Mouse (Mus musculus) spleen, adult 2 months (tissue): ENCODE measurements around the gene Gatad2a. TPM values are rescaled to one million over a fixed set of nuclear protein-coding genes. Genes with fewer than 3 reads are reported as not detected.

ENCODE experiments used
- DNase-seq, 2 experiments: peaks; one replicate each; pipeline versions ENCODE4 v3.0.0 to v3.0.0-alpha.2; 2012 to 2021; ENCODE audit warnings: low spot score in 2 of 2, low read depth in 1 of 2
- H3K27ac ChIP-seq: fragments of 200-500 bp; 2 replicates; pipeline ENCODE4 v1.5.1; 2012; ENCODE audit warnings: low read length, inconsistent platforms; ENCODE audit not compliant: insufficient read depth
- H3K27me3 ChIP-seq: fragments of 200-500 bp; 2 replicates; pipeline ENCODE4 v1.6.1; 2012; ENCODE audit warnings: mild to moderate bottlenecking, moderate library complexity, low read length, inconsistent platforms; ENCODE audit not compliant: control insufficient read depth, insufficient read depth
- H3K36me3 ChIP-seq: fragments of 200-500 bp; 2 replicates; pipeline ENCODE4 v1.6.1; 2012; ENCODE audit warnings: mild to moderate bottlenecking, low read length, inconsistent platforms; ENCODE audit not compliant: control insufficient read depth, insufficient read depth
- H3K4me1 ChIP-seq: fragments of 200-500 bp; 2 replicates; pipeline ENCODE4 v1.6.1; 2011; ENCODE audit warnings: inconsistent platforms; ENCODE audit not compliant: control insufficient read depth, insufficient read depth, insufficient read length
- H3K4me3 ChIP-seq: fragments of 200-500 bp; 2 replicates; pipeline ENCODE4 v1.5.1; 2011; ENCODE audit warnings: mild to moderate bottlenecking, inconsistent platforms; ENCODE audit not compliant: insufficient read depth, insufficient read length; ENCODE audit errors: extremely low read depth
- CTCF ChIP-seq: fragments of 200-500 bp; IDR thresholded peaks from 2 replicates; pipeline ENCODE4 v1.5.1; 2011; ENCODE audit warnings: mild to moderate bottlenecking, inconsistent platforms; ENCODE audit not compliant: insufficient read depth, insufficient read length, insufficient replicate concordance; ENCODE audit errors: extremely low read depth
- POLR2A ChIP-seq: fragments of 200-500 bp; IDR thresholded peaks from 2 replicates; pipeline ENCODE4 v1.6.1; 2011; ENCODE audit warnings: low read depth, low read length, inconsistent platforms
- WGBS: fragments of 180-500 bp; shearing (Covaris S2); methylation state at CpG from one replicate; pipeline ENCODE4 v1.1.7; 2018; 5-methylcytosine and 5-hydroxymethylcytosine counted together
- polyA plus RNA-seq: library from polyadenylated mRNA; depleted of rRNA; stranded (reverse); fragments of >200 nt; gene quantifications from 2 replicates; pipeline ENCODE4 v1.2.3, GENCODE M21; 2012; rRNA removed

Gatad2a gene
- polyA plus RNA-seq: 45.8 and 64.6 TPM in 2 replicates

DNA sequence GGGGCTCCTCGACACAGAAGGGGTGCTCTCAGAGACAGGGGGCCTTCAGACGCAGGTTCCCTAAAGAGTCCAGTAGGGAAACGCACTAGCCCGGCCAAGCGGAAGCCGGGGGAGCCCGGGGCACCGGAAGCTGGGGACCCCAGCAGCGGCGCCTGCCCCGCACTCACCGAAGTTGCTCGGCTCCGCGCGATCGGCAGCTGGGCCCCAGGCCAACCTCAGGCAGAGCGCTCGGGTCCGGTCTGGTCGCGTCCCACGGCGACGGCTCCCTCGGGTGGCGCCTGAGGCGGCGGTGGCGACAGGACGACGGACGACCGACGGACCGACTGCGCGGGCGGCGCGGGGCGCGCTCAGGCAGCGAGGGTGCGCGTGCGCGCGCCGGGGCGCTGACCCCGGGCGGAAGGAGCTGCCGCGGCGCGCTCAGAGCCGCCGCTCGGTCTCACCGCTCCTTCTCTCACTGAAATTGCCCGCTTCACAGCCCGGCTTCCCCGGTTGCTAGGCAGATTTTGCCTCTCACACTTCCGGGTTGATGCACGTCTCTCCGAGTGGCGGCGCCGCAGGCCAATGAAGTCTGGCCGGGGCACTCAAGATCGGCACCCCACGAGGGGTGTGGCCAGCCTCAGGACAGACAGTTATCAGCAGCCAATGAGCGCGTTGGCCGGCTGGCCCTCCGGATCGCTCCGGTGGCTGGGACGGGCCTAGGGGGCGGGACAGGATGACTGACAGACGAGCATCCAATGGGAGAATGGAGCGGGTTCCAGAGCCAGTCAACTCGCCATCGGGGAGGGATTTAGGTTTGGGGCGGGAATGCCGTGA lies at the start of gene Gatad2a:
TSS of gene Gatad2a (minus strand) at position 609 of the 813 bp plus-strand sequence.
- Histone ChIP-seq H3K4me3 (peak within 1 kb of the TSS; percentile 83), H3K27ac (peak within 1 kb of the TSS; percentile 90), H3K27me3 (no peaks in the 10 kb centered on the region), H3K36me3 (no peaks in the 10 kb centered on the region), H3K4me1 (peaks cover 9% of the 10 kb centered on the region; the same call in 1 of the 2 replicates)
- under 1% methylated on average over 87 of the region's 87 CpGs for WGBS
- TF ChIP-seq CTCF: no peak
- TF ChIP-seq POLR2A: peak; percentile 46
- peak; percentile 99 to 100 for DNase-seq

DNA sequence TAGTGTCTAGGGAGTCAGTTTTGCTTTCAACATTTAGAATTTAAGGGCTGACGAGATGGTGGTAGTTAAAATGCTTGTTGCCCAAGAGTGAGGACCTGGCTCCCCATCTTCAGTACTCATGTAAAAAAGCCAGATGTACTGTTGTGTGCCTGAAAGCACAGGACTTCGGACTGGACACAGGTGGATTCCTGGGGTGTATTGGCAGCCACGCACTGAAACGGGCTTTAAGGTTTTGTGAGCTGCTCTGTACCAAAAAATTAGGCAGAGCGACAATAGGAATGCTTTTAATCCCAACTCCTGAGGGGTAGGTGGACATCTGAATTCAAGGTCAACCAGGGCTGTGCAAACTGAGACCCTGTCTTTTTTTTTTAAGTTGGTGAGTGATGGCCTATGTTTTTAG lies 47.8 kb upstream of the Gatad2a start:
- 93% methylated on average over 5 of the region's 5 CpGs for WGBS
- no peak for DNase-seq
- Histone ChIP-seq H3K36me3 (no peaks in the 10 kb centered on the region), H3K27me3 (no peaks in the 10 kb centered on the region), H3K27ac (no peak overlapping the region), H3K4me3 (no peak overlapping the region), H3K4me1 (peaks cover 9% of the 10 kb centered on the region; the same call in 1 of the 2 replicates)
- TF ChIP-seq POLR2A: no peak
- TF ChIP-seq CTCF: no peak

DNA sequence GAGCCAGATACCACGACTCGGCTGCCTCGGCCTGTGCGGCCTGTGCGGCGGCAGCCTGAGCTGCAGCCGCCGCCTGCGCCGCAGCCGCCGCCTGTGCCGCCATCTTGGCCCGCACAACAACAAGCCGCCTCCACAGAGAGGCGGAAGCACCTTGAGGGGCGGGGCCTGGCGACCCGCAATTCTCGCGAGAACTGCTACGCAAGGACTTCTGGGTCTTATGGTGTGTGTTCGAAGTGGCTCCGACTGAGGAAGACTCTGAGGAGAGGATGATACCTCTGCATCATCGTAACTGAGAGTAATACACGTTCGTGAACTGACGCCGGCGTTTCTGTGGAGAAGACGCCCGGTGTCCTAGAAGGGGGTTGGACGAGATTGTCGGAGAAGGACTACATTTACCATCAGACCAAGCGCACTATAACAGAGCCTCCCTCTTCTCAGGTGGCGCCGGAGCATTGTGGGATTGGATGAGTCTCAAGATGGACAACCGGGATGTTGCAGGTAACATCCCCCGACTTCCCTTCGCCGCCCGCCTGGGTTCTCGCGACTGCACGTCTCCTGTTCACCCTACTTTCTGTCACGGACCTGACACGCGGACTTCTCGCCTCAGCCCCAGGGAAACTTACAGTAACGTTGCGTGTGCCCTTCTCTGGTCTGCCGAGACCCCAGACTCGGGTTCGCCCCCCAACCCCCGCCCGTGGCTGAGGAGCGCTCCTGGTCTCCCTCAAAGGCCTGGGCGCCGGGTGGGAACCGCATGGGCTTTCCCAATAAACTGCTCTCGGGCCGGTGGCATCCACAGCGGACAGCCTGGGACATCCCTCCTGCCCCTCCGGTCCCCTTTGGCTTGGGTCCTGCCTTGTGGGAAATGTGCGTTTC lies 46.6 kb upstream of the Gatad2a start, which contains the start of the genes Mau2 and Sugp1:
TSS of gene Mau2 (minus strand) at position 152 of the 873 bp plus-strand sequence.
TSS of gene Sugp1 (plus strand) at position 231 of the 873 bp plus-strand sequence.
- no peaks in the 10 kb centered on the region for H3K27me3 ChIP-seq
- H3K27ac ChIP-seq: peak within 1 kb of the TSS; percentile 91
- H3K4me3 ChIP-seq: peak within 1 kb of the TSS; percentile 78
- no peaks in the 10 kb centered on the region for H3K36me3 ChIP-seq
- TF ChIP-seq POLR2A: peak; percentile 89
- TF ChIP-seq CTCF: no peak
- under 1% methylated on average over 65 of the region's 65 CpGs for WGBS
- H3K4me1 ChIP-seq: peaks cover 9% of the 10 kb centered on the region; the same call in 1 of the 2 replicates
- peak; percentile 96 for DNase-seq

DNA sequence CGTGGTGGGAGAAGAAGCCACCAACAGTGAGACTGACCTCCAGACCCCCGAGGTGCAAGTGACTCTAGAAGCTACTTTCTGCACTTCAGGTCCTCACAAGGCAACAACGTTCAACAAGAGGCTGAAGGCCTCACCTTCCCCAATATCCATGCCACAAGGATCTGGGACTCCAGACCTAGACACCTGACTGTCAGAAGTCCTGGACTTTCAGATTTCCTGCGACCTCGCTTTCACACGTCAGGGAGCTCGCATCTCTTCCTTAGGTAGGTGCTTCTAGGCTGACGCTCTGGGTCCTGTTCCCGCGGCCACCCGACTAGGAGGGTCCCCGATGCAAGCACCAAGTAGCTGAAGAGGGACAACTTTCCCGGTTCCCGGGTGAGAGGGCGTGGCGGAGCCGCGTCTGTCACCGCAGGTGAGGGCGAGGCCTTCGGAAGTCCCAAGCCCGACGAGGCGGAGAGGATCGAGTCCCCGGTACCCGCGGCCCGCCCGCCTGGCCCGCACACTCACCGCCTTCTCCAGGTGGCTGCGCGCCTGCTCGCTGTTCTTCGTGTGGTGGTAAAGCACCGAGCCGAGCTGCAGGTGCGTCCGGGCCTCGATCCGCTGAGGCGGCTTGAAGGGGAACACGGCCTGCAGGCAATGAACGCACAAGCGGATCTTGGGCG lies 45.8 kb upstream of the Gatad2a start:
- TF ChIP-seq POLR2A (no peak), CTCF (no peak)
- H3K36me3 ChIP-seq: no peaks in the 10 kb centered on the region
- no peaks in the 10 kb centered on the region for H3K27me3 ChIP-seq
- peak in 1 of 2 experiments; percentile 22 for DNase-seq
- H3K4me3 ChIP-seq: peak overlapping the region; percentile 78
- peak overlapping the region; percentile 60 for H3K27ac ChIP-seq
- 1% methylated on average over 46 of the region's 47 CpGs for WGBS
- H3K4me1 ChIP-seq: peaks cover 9% of the 10 kb centered on the region; the same call in 1 of the 2 replicates

DNA sequence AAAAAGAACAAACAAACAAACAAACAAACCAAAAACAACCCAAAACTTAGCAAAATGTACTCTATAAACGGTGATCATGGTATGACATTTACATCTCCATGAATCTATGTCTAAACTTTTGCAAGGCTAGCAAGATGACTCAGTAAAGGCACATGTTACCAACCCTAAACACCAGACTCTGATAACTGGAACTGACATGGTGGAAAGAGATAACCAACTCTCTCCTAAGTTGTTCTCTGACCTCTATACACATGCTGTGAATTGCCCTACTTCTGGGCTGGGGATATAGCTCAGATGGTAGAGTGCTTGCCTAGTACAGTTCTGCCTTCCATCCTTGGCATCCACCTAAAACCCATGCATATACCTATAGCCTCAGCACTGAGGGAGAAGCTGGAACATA lies 41.8 kb upstream of the Gatad2a start:
- Histone ChIP-seq H3K4me1 (peaks cover 6% of the 10 kb centered on the region; the same call in 1 of the 2 replicates), H3K27ac (no peak overlapping the region), H3K27me3 (no peaks in the 10 kb centered on the region), H3K4me3 (no peak overlapping the region), H3K36me3 (peaks cover 2% of the 10 kb centered on the region; the same call in 1 of the 2 replicates)
- 85% methylated on average over 1 of the region's 1 CpGs for WGBS
- TF ChIP-seq CTCF (no peak), POLR2A (no peak)
- no peak for DNase-seq

DNA sequence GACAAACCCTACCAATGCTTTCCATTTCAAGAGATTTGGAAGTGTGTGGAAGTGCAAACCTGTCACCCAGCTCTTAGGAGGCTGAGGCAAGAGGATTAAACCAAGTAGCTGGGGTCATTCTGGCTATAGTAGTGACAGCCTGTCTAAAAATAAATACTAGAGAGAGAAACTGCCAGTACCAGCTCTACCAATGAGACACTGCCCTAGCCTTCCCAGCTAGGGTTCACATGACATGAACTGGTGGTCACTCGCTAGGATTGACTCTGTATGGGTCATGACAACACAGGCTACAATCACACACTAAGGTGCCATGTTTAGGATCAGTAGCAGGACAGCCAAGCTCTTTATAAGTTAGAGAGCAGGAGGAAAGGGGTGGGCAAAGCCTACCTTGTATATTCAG lies 34.1 kb upstream of the Gatad2a start:
- Histone ChIP-seq H3K4me3 (no peak overlapping the region), H3K27ac (no peak overlapping the region), H3K36me3 (peaks cover 45% of the 10 kb centered on the region), H3K27me3 (no peaks in the 10 kb centered on the region), H3K4me1 (no peaks in the 10 kb centered on the region)
- 89% methylated on average over 1 of the region's 1 CpGs for WGBS
- TF ChIP-seq CTCF: no peak
- no peak for TF ChIP-seq POLR2A
- no peak for DNase-seq

DNA sequence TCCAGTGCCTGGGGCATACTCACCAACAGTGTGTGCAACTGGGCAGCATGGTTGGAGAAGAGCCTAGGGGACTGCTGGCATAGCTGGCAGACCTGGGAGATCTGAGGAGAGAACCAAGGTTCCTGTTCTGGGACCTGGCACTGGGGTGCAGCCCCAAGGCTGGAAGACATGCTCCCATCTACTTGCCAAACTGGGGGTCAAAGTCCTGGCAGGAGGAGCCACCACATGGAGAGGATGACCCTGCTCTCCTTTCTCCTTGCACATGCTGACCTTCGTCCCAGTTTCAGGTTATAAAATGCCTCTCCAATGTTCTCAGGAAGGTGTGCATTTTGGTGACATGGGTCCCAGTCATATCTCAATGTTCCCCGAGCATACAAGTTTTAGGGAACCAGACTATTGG lies 30.0 kb upstream of the Gatad2a start:
- Histone ChIP-seq H3K4me1 (no peaks in the 10 kb centered on the region), H3K27ac (no peak overlapping the region), H3K36me3 (peaks cover 76% of the 10 kb centered on the region), H3K27me3 (no peaks in the 10 kb centered on the region), H3K4me3 (no peak overlapping the region)
- 95% methylated on average over 2 of the region's 2 CpGs for WGBS
- TF ChIP-seq CTCF (no peak), POLR2A (no peak)
- DNase-seq: no peak
